Mouse (Mus musculus): ENCODE data around the gene Omt2a.
"Not testable (repeated sequence)": the region's sequence is repeated elsewhere in the genome, so short reads cannot be mapped to it uniquely, and the experiment has no call there.

Gene Omt2a

DNA sequence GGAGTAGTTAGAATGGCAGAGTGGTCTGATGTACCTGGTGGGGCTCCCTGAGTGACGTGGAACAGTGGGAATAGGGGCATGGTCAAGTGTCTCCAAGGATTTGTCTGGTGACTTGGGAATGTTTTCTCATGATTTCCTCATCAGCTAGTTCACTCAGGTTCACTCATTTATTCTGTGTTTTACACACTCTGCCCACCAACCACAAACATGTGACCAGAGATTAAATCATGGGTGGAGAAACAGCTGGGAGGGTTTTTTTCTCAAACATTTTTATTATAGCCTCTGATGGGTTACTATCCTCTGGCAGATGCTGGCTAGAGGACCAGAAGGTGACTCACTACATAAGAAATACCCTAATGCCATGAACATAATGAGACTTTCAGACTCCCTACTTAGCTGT is 16.4 kb downstream of the Omt2a start:
- DNase-seq (ENCODE audit: low spot score in 2 of 2), result no peak

DNA sequence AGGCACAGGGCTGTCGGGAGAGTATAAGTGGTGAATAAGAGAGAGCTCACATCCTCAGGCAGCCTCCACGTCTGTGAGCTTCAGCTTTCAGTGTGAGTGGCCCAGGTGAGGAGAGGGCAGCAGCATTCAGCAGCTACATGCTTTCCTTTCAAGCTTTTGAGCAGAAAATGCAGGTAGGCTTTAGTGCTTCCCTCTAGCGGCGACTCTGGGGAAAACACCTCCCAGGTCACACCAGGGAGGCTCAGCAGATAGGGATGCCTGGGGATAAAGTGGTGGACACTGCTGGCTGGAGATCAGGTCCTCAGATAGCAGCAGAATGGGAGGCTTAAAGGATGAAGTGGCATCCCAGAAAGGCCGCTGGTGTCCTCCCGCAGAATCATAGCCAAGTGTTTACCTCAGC is 18.5 kb downstream of the Omt2a start:
- DNase-seq (ENCODE audit: low spot score in 2 of 2), result peak; percentile 26 to 44

DNA sequence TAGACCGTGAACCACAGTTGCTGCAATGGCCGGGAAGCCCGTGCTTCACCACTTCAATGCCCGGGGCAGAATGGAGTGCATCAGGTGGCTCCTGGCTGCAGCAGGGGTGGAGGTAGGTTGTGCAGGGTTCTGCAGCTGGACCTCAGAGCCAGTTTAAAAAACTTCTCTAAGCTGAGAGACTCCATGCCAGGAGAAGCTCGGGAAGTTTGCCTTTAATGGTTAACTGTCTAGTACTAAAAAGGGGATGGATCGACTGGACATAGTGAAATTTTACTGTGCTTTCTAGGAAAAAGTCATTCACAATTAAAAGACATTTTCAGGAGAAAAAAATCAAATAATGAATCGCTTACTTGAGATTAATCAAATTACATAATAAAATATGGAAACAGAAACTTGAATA is 19.8 kb downstream of the Omt2a start:
- DNase-seq (ENCODE audit: low spot score in 2 of 2), result not testable (repeated sequence)

DNA sequence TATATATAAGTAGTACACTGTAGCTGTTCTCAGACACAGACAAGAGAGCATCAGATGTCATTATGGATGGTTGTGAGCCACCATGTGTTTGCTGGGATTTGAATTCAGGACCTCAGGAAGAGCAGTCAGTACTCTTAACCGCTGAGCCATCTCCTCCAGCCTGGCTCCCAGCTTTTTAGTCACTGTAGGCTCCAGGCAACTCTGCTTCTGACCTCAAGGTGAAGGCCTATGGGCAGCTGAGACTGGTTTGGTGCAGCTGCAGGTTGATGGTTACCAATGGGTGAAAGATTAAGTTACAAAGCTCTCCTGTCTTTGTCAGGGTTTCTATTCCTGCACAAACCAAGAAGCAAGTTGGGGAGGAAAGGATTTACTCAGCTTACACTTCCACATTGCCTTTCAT is 20.9 kb downstream of the Omt2a start:
- DNase-seq (ENCODE audit: low spot score in 2 of 2), result not testable (repeated sequence)

DNA sequence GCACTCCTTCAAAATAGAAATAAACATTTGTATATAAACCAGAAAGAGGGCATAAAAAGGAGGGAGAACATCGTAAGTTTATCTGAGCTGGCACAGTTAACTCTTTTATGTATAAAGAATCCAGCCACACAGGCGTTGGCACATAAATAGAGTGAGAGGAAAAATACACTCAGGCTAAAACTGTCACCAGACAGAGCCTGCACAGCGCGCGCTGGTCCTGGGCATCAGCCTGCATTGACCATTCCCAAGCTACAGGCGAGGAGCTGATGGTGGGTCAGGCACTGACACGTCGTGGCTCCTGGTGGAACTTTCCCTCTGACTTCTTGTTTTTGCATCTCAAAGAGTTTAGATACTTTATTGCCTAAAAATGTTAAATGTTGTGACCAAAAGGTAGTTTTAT is 22.1 kb downstream of the Omt2a start:
- not testable (repeated sequence) for DNase-seq (ENCODE audit: low spot score in 2 of 2)

DNA sequence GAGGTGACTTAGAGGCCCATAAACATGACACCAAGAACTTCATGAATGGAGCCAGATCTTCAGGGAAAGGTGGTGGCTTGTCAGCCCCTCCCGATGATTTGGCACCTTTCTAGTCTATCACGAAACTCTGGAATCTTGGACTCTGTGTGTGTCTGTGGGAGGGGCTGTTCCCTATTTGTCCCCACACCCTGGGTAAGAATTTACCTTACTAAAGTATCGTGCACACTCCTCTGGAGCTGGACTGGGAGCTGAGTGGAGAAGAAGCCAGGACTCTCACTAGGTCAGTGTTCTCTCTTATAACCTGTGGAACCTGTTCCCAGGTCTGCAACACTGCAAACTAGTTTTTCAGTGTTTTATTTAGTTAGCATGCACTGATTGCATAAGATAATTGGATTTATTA is 24.9 kb downstream of the Omt2a start, which contains the start of gene Gm10639:
TSS of gene Gm10639 (plus strand) at position 201 of the 400 bp plus-strand sequence.
- DNase-seq (ENCODE audit: low spot score in 2 of 2), result not testable (repeated sequence)

DNA sequence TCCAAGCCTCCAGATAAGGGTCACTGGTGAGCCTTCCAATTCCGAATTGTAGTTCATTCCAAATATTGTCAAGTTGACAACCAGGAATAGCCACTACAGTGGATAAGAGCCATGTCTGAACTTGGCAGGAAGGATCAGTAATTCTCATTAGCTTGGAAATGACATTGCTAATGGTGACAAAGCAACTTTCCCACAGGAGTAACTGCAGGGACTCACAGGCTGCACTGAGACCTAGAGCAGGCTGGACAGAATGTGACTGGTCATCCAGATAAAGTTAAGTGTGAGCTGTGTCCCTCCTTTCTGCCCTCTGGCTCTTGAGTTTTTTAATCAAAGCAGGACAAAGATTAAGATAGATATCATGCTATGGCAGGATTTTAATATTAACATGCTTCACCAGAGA is 25.5 kb downstream of the Omt2a start:
- not testable (repeated sequence) for DNase-seq (ENCODE audit: low spot score in 2 of 2)

DNA sequence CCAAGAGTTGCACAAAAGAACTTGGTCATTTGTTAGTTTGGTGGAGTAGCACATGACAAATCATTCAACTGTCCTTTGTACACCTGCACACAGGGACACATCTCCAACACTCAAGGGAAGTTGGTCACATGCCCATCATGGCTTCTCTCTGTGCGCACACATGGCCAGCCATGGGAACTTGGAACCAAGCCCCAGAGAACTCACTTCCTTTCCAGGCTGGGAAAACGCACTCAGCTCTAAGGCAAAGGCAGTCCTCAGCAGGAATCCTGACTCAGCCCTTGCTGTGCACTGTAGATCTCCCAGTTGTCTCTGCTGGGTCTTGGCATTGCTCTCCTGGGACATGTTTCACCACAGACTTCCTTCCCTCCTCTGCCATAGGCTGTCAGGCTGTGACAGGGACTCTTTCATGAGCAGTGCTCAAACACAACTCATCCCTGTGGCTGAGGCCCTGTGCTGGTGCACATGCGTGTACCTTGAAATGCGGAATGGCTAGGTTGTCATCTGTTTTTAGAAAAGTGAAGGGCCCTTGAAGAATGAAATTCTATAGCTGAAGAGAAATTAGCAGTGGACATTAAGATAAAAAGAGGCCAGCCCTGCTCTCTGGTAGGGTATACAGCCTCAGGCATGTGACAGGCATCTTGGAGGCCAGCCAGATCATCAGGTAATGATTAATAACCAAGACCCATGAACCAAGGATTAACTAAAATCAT is 32.4 kb downstream of the Omt2a start:
- not testable (repeated sequence) for DNase-seq (ENCODE audit: low spot score in 2 of 2)

DNA sequence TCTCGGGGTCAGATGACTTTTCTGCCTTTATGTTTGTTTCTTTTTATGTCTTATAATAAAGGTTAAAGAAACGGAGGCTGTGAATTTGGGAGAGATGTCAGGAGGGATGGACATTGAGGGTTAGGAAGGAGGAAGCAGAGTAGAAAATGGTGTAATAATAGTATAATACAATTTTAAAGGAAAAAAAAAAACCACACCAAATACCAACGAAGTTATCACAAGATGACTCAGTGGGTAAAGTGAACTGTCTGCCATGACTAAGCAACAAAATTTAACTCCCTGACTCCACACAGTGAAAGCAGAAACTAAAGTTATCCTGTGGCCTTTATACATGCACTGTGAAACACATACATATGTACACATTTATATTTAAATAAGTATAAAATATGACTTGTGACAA is 43.7 kb downstream of the Omt2a start:
- not testable (repeated sequence) for DNase-seq (ENCODE audit: low spot score in 2 of 2)

Data from right cerebral cortex, adult 2 months (tissue).